Comparison of ENCODE assay signal across 8 mouse cellular contexts in the genomic region with DNA sequence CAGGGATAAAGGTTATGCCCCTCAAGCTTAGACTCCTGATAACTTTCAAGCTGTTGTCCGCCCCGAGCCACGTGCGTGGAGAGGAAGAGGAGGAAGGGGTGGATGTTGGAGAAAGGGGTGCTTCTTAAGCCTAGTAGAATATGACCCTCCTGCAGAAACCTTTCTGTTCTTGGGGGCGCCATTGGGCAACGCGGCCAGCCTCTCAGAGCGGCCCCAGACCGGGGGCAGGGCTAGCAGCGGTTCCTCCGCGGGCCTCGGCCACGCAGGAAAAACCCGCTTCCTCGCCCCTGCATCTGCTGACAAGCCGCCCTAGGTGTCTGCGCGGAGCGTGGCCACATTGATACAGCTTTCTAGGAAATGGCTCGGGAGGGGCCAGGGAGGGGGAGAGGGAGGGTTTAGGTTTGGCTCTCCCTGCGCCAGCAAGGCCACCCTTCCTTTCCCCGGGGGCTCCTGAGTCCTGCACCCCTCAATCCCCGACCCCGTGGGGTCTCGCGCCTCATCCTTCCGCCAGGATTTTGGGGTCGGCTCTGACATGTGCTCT. TPM values are rescaled to one million over a fixed set of nuclear protein-coding genes. Genes with fewer than 3 reads are reported as not detected.
DNase-seq lines count a peak whose midpoint lies in the region; ATAC-seq and TF ChIP-seq lines count a peak whose summit lies in the region.

No protein-coding gene starts in this region.

- H3K36me3 ChIP-seq in forebrain, embryonic 10.5 days (replicated peaks), result peaks cover 21% of the 10 kb centered on the region
- no peaks in the 10 kb centered on the region for H3K36me3 ChIP-seq in hindbrain, embryonic 13.5 days
- H3K36me3 ChIP-seq in liver, adult 2 months (ENCODE audit: control insufficient read depth, insufficient read depth, low read length), result no peaks in the 10 kb centered on the region
- H3K36me3 ChIP-seq in myocyte (ENCODE audit: control insufficient read depth, insufficient read depth), result no peaks in the 10 kb centered on the region
- H3K36me3 ChIP-seq in stomach, postnatal 0 days (ENCODE audit: control insufficient read depth, insufficient read depth, low read length), result no peaks in the 10 kb centered on the region

- peaks cover 82% of the 10 kb centered on the region for H3K4me1 ChIP-seq in forebrain, embryonic 10.5 days
- peaks cover 73% of the 10 kb centered on the region for H3K4me1 ChIP-seq in hindbrain, embryonic 13.5 days (replicated peaks)
- H3K4me1 ChIP-seq in liver, adult 2 months (ENCODE audit: control insufficient read depth, insufficient read depth, low read length), result no peaks in the 10 kb centered on the region
- peaks cover 18% of the 10 kb centered on the region for H3K4me1 ChIP-seq in stomach, postnatal 0 days (replicated peaks; ENCODE audit: control insufficient read depth, insufficient read depth)

- DNase-seq in CD4-positive, CD25-positive, alpha-beta regulatory T cell, adult 2 months (ENCODE audit: low read depth, low spot score), result peak; percentile 86
- DNase-seq in R1 (ENCODE audit: low read depth, low spot score), result peak; percentile 43
- peak; percentile 75 for DNase-seq in forebrain, embryonic 10.5 days (ENCODE audit: extremely low spot score, low spot score)
- no peak for DNase-seq in liver, adult 2 months (ENCODE audit: extremely low read depth, low read depth, low spot score)
- peak; percentile 73 for DNase-seq in stomach, postnatal 0 days (ENCODE audit: low spot score)
- DNase-seq in layer of hippocampus, adult 11-12 months (ENCODE audit: low spot score), result no peak

- whole genome bisulfite sequencing in forebrain, embryonic 10.5 days, result under 1% methylated on average over 29 of the region's 29 CpGs
- 0% methylated on average over 27 of the region's 29 CpGs for WGBS in hindbrain, embryonic 13.5 days
- 3% methylated on average over 29 of the region's 29 CpGs for WGBS in liver, adult 2 months
- WGBS in stomach, postnatal 0 days, result 1% methylated on average over 29 of the region's 29 CpGs

- H3K9me3 ChIP-seq in forebrain, embryonic 10.5 days, result no peaks in the 10 kb centered on the region
- H3K9me3 ChIP-seq in hindbrain, embryonic 13.5 days, result no peaks in the 10 kb centered on the region
- no peaks in the 10 kb centered on the region for H3K9me3 ChIP-seq in stomach, postnatal 0 days (ENCODE audit: control insufficient read depth, low read length)

- peak overlapping the region; percentile 95 for H3K27ac ChIP-seq in forebrain, embryonic 10.5 days
- peak overlapping the region; percentile 40; the same call in 1 of the 2 replicates for H3K27ac ChIP-seq in hindbrain, embryonic 13.5 days
- peak overlapping the region; percentile 59 for H3K27ac ChIP-seq in liver, adult 2 months (replicated peaks; ENCODE audit: insufficient read depth, low read depth, low read length)
- H3K27ac ChIP-seq in stomach, postnatal 0 days (replicated peaks), result peak overlapping the region; percentile 94

- peak overlapping the region; percentile 74 for H3K4me2 ChIP-seq in hindbrain, embryonic 13.5 days
- H3K4me2 ChIP-seq in myocyte (ENCODE audit: low read depth), result peak overlapping the region; percentile 64
- H3K4me2 ChIP-seq in stomach, postnatal 0 days (replicated peaks; ENCODE audit: low read depth), result peak overlapping the region; percentile 86

- TF ChIP-seq CTCF in liver, adult 2 months (IDR thresholded peaks at IDR 0.05; ENCODE audit: low read depth, low read length), result no peak
- peak; percentile 38 for TF ChIP-seq CTCF in stomach, postnatal 0 days (IDR thresholded peaks at IDR 0.05; ENCODE audit: low read depth)

- peak overlapping the region; percentile 55 for H3K9ac ChIP-seq in hindbrain, embryonic 13.5 days
- H3K9ac ChIP-seq in liver, adult 2 months (ENCODE audit: low read depth, low read length), result peak overlapping the region; percentile 29
- peak overlapping the region; percentile 56 for H3K9ac ChIP-seq in stomach, postnatal 0 days (ENCODE audit: low read length)

- ATAC-seq in hindbrain, embryonic 13.5 days (ENCODE audit: low FRiP score), result no peak
- ATAC-seq in stomach, postnatal 0 days (ENCODE audit: low FRiP score, low TSS enrichment), result peak; percentile 1; the same call in 1 of the 2 replicates

- no peak for TF ChIP-seq POLR2A in liver, adult 2 months (IDR thresholded peaks at IDR 0.05; ENCODE audit: extremely low read depth, insufficient read depth, low read length)
- no peak for TF ChIP-seq POLR2A in myocyte (IDR thresholded peaks at IDR 0.05; ENCODE audit: insufficient read length, low read depth)

- peak; percentile 46 for TF ChIP-seq EP300 in stomach, postnatal 0 days (optimal IDR thresholded peaks at IDR 0.05)

- peaks cover 37% of the 10 kb centered on the region for H3K27me3 ChIP-seq in forebrain, embryonic 10.5 days (ENCODE audit: poor library complexity, severe bottlenecking)
- H3K27me3 ChIP-seq in hindbrain, embryonic 13.5 days, result peaks cover 75% of the 10 kb centered on the region
- H3K27me3 ChIP-seq in liver, adult 2 months (ENCODE audit: control insufficient read depth, insufficient read depth, low read length), result peaks cover 5% of the 10 kb centered on the region
- peaks cover 60% of the 10 kb centered on the region for H3K27me3 ChIP-seq in myocyte (ENCODE audit: control insufficient read depth, insufficient read depth, insufficient read length)
- H3K27me3 ChIP-seq in stomach, postnatal 0 days (ENCODE audit: control insufficient read depth, insufficient read depth, low read length), result no peaks in the 10 kb centered on the region

- H3ac ChIP-seq in myocyte (ENCODE audit: control insufficient read depth, insufficient read length), result no peak overlapping the region

- H3K79me2 ChIP-seq in liver, adult 2 months (ENCODE audit: control insufficient read depth, insufficient read depth, low read length), result no peaks in the 10 kb centered on the region
- H3K79me2 ChIP-seq in myocyte (ENCODE audit: control insufficient read depth, insufficient read depth), result no peaks in the 10 kb centered on the region

- H3K4me3 ChIP-seq in forebrain, embryonic 10.5 days, result peak overlapping the region; percentile 92
- H3K4me3 ChIP-seq in hindbrain, embryonic 13.5 days, result peak overlapping the region; percentile 47
- peak overlapping the region; percentile 41; the same call in 1 of the 2 replicates for H3K4me3 ChIP-seq in liver, adult 2 months (ENCODE audit: insufficient read depth, low read depth, low read length)
- H3K4me3 ChIP-seq in myocyte, result no peak overlapping the region
- peak overlapping the region; percentile 83 for H3K4me3 ChIP-seq in stomach, postnatal 0 days (ENCODE audit: low read depth, low read length)

TF ChIP-seq in myocyte, 11 proteins besides CTCF, POLR2A, EP300 and RAD21:
- TF ChIP-seq USF1 (IDR thresholded peaks at IDR 0.05; ENCODE audit: low read depth), result no peak
- TF ChIP-seq POLR2AphosphoS2 (IDR thresholded peaks at IDR 0.05; ENCODE audit: insufficient read length, low read depth), result no peak
- TF ChIP-seq MYOG (IDR thresholded peaks at IDR 0.05; ENCODE audit: control insufficient read depth in 1 of 3, insufficient read depth in 1 of 3, insufficient read length in 2 of 3, low read depth in 2 of 3), result no peak
- no peak for TF ChIP-seq REST (IDR thresholded peaks at IDR 0.05; ENCODE audit: insufficient read depth, insufficient read length)
- TF ChIP-seq TCF3 (IDR thresholded peaks at IDR 0.05; ENCODE audit: insufficient read length, low read depth), result no peak
- TF ChIP-seq MAX (IDR thresholded peaks at IDR 0.05; ENCODE audit: low read depth), result no peak
- TF ChIP-seq CEBPB (IDR thresholded peaks at IDR 0.05; ENCODE audit: insufficient read depth, poor library complexity, severe bottlenecking), result no peak
- TF ChIP-seq SRF (IDR thresholded peaks at IDR 0.05; ENCODE audit: control insufficient read depth, insufficient read length, low read depth), result no peak
- no peak for TF ChIP-seq MYOD1 (IDR thresholded peaks at IDR 0.05; ENCODE audit: control insufficient read depth in 1 of 3, insufficient read length in 2 of 3, low read depth in 2 of 3)
- no peak for TF ChIP-seq TCF12 (IDR thresholded peaks at IDR 0.05; ENCODE audit: insufficient read depth, poor library complexity, severe bottlenecking)
- no peak for TF ChIP-seq E2F4 (IDR thresholded peaks at IDR 0.05; ENCODE audit: insufficient read depth)

RNA-seq across cellular contexts. Expression of a gene that starts 0.4 kb away (rescaled TPM):
- 997 and 1,058 TPM in 2 replicates for polyA plus RNA-seq in forebrain, embryonic 10.5 days (2016; fragmentation: Nextera tagmentation; extraction: Ambion mirVana)
- 270 and 302 TPM in 2 replicates for polyA plus RNA-seq in hindbrain, embryonic 13.5 days (2015; fragmentation: Nextera tagmentation; extraction: Ambion mirVana)
- 5.3 and 6.0 TPM in 2 replicates for total RNA-seq in liver, adult 2 months (2014; rRNA removed)
- 2.4 and 5.0 TPM in 2 replicates for polyA plus RNA-seq in liver, adult 2 months (2012; rRNA removed)
- polyA plus RNA-seq in myocyte (2012; fragmentation: generic; extraction: Trizol), result 13.9 TPM
- 433 and 478 TPM in 2 replicates for polyA plus RNA-seq in stomach, postnatal 0 days (2015; fragmentation: Nextera tagmentation; extraction: Ambion mirVana)

RNA-seq across cellular contexts. Expression of a gene that starts 42.3 kb away (rescaled TPM):
- 7.1 and 7.3 TPM in 2 replicates for polyA plus RNA-seq in forebrain, embryonic 10.5 days (2016; fragmentation: Nextera tagmentation; extraction: Ambion mirVana)
- 7.2 and 8.6 TPM in 2 replicates for polyA plus RNA-seq in hindbrain, embryonic 13.5 days (2015; fragmentation: Nextera tagmentation; extraction: Ambion mirVana)
- total RNA-seq in liver, adult 2 months (2014; rRNA removed), result 2.3 and 2.4 TPM in 2 replicates
- polyA plus RNA-seq in liver, adult 2 months (2012; rRNA removed), result 3.8 and 4.2 TPM in 2 replicates
- polyA plus RNA-seq in myocyte (2012; fragmentation: generic; extraction: Trizol), result 4.7 TPM
- polyA plus RNA-seq in stomach, postnatal 0 days (2015; fragmentation: Nextera tagmentation; extraction: Ambion mirVana), result 4.1 and 5.2 TPM in 2 replicates

Comparison
In these comparisons a context has a peak if more than half of its experiments do, and no peak if none do; other contexts are left out.
1. DNase-seq: peak in CD4-positive, CD25-positive, alpha-beta regulatory T cell, adult 2 months (single experiment), R1 (single experiment), forebrain, embryonic 10.5 days (single experiment) and stomach, postnatal 0 days (single experiment); none in liver, adult 2 months (single experiment) and layer of hippocampus, adult 11-12 months (single experiment).
2. H3K27ac ChIP-seq: peak in every context shown above with its lines; median percentile 95 in forebrain, embryonic 10.5 days; 94 in stomach, postnatal 0 days; 59 in liver, adult 2 months; 40 in hindbrain, embryonic 13.5 days.
3. RNA of a gene that starts 0.4 kb away (polyA plus RNA-seq): 997 to 1,058 TPM in forebrain, embryonic 10.5 days, 433 to 478 TPM in stomach, postnatal 0 days and 270 to 302 TPM in hindbrain, embryonic 13.5 days; 13.9 TPM in myocyte (single experiment) and 2.4 to 5.0 TPM in liver, adult 2 months; every median in the first group is over 10 times any median in the second.
4. Peak in every context shown above with its lines, with median percentiles within 50 percentile points of each other: H3K4me2 ChIP-seq and H3K9ac ChIP-seq.